Mouse (Mus musculus) monocyte, adult 2 months (primary cell): ENCODE data around the gene Dnajb14.
"Not testable (repeated sequence)": the region's sequence is repeated elsewhere in the genome, so short reads cannot be mapped to it uniquely, and the experiment has no call there.

Experiments
- DNase-seq, 2 experiments: peaks; one replicate each; pipeline ENCODE4 v3.0.0; 2022; ENCODE audit warnings: low spot score in 2 of 2, low read depth in 1 of 2

Dnajb14 gene

DNA sequence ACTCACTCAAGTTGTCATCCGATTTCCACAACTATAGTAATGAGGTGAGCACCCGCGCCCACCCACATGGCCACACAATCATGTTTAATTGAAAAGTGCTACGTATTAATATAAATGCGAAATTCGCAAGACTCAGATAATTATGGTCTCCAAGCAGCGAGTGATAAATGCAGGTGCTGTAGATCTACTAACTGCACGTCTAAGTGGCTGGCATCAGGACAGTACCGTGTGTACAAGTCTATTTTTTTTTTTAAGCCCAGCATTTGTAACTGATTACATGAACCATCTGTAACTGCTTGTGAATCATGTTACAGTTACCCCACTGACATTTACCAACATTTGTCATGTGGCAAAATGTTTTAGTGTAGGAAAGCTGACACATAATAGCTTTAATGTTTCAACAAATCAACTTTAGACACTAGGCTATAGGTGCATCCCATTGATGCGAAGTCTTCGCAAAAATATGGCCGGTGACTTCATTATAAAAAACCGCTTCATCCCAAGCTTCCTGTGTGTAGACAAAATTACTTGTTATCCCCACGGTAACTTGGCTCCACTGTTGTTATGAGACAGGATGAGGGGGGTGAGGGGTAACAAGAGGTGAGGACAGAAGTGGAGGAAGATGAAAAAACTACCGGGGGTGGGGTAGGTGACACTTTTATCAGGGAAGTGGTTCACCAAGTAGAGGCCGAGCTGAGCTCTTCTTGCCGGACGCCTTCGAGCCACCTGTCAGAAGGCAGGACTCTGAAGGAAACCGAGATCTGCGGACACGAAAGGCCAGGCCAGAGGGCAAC lies 3.9 kb upstream of the Dnajb14 start:
- DNase-seq: no peak

DNA sequence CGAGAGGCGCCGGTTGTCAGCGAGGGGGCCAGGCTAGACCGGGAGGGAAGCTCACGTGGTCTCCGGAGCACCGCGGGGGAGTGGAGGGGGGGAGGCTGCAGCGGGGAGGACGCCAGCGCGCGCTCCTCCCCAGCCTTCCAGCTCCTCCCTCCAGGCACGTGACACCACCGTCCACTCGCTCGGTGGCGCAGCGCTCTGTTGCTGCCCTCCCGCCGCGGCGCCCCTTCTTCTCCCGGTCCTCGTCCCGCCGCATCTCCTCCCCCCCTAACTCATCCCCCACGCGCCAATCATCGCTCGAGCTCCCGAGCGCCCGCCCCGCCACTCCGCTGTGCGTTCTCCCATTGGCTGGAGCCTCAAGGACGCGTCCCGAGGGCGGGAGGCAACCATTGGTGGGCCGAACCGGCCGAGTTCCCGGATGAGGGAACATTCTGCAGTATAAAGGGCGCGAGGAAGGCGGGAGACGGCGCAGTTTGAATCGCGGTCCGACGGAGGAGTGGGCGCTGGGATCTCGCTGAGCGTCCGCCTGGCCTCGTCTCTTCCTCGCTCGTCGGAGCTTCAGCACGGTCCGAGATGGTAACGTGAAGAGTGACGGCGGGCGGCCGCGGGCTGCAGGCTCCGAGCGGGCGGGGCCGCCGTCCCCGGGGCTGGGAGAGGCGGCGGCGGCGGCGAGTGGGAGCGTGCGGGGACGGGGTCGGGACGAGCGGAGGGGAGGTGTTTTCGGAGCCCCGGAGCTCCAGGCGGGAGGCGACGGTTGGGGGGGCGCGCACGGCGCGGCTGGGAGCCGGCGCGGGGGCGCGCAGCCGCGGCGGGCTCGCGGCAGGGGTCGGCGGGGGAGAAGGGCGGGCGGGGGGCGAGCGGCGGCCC lies 3.1 kb upstream of the Dnajb14 start, which contains the start of gene H2afz:
H2afz (plus strand) TSS at position 364 of the 864 bp plus-strand sequence.
- peak; percentile 94 to 95 for DNase-seq

DNA sequence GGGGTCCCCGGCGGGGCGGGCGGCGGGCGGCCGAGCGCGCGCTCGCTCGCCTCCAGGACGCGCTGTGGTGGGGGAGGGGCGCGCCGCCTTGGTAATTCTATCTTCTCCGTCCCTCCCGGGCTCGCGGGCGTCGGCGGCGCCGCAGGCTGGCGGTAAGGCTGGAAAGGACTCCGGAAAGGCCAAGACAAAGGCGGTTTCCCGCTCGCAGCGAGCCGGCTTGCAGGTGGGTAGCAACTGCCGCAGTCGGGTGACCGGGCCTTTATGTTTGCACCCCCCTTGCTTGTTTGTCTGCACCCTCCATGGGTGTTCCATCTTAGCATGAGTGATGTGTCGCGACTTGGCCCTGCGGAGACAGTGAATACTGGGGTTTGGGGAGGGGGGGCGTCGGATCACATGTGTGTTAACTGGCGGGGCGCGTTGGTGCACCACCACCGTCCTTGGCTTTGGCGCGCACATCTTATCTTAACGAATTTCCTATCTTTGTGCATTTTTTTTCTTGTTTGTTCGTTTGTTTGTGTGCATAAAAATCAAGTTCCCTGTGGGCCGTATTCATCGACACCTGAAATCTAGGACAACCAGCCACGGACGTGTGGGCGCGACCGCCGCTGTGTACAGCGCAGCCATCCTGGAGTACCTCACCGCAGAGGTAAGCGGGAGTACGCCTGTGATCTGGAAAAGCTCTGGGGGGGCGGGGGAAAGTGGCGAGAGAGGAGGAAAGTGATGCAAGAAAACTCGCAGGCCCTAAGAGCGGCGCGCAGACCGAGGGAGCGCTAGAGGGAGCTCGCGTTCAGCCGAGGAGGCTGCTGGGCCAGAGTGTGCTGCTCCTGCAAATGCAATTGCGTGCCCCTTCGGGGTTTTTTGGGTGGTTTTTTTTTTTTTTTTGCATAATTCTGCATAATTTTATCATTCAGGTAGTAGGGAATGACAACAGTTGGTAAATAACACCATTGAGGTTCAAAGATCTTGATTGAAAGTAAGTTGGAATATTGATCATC lies 2.2 kb upstream of the Dnajb14 start:
- DNase-seq: peak in 1 of 2 experiments; percentile 69

DNA sequence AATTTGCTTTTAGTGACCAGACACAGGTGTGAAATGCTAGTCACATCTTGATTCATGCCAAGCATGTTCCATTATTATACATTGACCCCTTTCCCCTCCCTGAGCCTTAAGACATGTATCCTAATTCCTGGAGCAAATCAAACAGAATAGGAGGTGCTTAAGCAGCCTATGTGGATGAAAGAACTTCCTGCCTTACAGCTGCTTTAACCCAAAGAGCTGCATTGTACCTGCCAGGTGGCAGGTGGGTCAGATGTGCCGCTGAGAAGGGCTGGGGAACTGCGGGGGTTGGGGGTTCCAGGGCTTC lies 390 bp upstream of the Dnajb14 start:
- DNase-seq: no peak

DNA sequence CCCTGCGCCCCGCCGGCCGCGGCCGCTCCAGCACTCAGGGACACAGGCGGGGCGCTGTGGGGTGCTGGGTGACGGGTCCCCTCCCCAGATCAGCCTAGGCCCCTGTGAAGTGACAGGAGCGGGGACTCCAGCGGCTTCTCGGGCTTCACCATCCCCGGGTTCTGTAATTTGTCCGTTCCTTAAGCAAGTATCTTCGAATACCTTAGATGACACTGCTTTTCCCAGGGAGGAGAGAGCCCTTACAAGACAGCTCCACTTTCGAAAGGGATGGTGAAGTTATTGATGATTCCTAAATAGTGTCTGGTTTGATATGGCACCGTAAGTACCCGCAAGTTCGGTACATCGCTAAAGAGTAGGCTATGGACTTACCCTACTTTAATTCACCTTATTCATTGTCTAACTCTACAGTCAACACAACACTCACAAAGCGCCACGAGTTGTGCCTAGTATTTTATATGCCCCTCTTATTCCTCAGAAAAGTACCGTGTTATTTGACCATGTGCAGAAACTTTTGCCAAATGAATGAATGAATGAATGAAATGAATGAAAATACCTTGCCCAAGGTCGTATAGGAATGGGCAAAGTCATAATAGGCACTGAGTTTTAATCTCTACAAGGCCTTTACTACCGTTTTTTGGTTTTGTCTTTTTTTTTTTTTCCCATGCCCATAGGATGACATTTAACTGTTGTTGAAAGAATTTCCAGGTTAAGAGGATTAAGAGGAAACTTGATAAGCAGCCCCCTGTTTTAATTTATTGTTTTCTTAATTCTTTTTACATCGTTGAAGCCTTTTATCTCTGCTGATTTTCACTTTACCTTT lies 829 bp downstream of the Dnajb14 start:
- no peak for DNase-seq

GRCm38 (mm10) chr3:137869395-137869794 lies 1.9 kb downstream of the Dnajb14 start:
- DNase-seq: peak in 1 of 2 experiments; percentile 51

DNA sequence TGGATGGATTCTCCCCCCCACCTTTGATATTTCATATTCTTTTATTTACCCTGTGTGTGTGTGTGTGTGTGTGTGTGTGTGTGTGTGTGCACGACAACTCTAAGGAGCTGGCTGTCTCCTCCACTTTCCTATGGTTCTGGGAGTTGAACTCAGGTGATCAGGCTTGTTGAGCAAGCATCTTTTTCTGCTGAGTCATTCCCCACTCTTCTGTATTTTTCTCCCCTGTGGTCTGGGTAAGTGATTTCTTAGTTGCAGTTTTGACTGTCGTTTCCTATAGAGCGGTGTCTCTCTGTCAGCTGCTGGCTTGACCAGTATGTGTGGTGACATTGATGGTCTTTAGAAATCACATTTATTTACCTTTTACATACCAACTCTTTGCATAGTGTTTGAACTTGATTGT lies 11.8 kb downstream of the Dnajb14 start:
- no peak for DNase-seq

DNA sequence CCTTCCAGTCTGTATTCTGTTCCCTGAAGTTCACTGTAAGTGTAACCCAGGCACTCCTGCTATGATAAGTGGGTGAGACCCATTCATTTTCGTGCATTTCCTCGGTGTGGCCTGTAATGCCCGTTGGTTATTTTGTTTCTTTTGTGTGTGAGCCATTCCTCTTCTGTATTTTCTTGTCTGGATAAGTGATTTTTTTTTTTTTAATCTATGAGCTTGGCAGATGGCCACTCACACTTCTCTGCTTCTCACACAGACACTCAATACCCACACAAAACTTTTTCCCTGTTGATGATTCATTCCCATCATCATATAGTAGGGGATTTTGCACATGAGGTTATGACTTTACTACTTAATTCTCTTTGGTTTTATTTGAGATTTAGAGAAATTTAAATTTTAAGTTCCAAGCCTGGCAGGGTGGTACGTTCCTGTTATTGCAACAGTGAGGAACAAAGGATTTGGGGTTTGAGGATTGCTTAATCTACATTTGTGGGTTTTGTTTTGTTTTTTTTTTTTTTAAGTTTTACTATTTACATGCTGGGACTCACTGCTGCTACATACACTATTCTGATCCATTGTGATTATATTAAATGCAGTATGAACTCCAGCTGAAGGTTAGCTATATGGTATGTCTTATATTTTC lies 12.8 kb downstream of the Dnajb14 start:
- DNase-seq: no peak

- no peak for DNase-seq
Measured at GRCm38 (mm10) chr3:137881093-137881492, 13.6 kb downstream of the Dnajb14 start.

DNA sequence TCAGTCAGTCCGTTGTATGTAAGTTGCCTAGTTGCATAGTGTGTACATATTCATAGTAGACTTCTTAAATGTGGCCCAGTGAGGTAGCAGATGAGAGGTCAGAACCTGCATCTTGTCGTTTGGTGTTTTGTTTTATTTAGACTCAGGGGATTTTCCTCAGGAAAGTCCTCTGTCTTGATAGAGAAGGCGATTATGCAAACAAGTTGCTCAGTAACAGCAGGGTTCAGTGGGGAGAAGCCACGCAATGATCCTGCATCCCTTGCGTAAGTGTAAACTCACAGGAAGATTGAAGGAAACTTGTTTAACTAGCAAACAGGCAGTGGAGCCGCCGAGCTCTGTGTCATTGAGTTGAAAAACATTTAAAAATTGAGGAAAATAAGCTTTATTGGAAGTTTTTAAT lies 20.5 kb downstream of the Dnajb14 start:
- no peak for DNase-seq

DNA sequence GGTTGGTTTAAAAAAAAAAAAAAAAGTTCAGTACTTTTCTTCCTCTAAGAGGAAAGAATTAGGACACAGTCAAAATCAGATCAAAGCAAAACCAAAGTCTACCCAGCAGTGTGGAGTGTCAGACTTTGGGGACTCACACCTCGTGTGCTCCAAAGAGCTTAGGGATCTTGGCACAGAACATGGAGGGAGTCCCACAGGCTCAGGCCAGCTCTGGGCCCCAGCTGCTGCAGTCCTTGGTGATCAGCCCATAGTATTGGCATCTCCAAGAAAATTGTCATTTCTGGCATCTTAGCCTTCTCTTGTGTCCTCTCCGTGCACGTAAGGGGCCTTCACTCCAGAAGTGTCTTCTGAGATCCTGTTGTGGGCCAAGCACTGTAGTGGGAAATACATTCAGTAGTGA lies 23.6 kb downstream of the Dnajb14 start:
- DNase-seq: no peak

DNA sequence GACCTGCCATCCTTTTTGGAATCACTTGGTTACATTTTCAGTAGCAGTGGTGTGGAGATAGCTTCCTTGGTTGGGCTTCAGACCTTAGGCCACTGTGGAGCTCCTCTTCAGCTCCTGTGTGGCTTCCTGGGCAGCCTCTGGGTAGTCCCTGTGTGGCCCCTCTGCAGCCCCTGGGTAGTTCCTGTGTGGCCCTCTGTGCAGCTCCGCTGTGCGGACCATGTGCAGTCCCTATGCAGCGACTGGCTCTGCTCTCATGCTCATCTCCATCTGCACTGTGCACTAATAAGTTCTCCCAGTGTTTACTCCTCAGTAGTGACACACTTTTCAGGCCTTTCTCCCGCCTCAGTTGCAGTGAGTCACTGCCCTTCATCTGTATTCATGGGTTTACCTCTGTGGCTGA lies 24.6 kb downstream of the Dnajb14 start:
- no peak for DNase-seq

DNA sequence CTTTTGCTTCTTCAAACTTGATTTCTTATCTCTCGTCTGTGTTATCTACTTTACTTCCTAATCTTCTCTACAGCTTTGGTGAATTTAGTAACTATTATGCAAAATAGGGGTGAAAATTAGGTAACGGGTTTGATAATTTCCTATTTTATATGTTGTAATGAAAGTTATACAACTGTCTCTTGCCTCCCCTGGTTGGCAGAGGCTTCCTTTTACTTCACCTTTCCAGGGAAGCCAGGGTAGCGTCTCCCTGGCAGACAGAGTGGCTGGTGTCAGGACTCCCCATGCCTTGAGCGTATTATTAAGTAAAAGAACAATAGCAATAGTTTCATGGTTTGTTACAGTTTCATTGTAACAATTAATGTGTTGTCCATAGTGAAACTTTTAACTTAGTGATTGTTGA lies 26.3 kb downstream of the Dnajb14 start:
- DNase-seq: no peak

- DNase-seq: no peak
Measured at GRCm38 (mm10) chr3:137895196-137895595, 27.7 kb downstream of the Dnajb14 start.

- DNase-seq: no peak
Measured at GRCm38 (mm10) chr3:137896386-137896785, 28.9 kb downstream of the Dnajb14 start.

GRCm38 (mm10) chr3:137896867-137897266 lies 29.4 kb downstream of the Dnajb14 start:
- no peak for DNase-seq

DNA sequence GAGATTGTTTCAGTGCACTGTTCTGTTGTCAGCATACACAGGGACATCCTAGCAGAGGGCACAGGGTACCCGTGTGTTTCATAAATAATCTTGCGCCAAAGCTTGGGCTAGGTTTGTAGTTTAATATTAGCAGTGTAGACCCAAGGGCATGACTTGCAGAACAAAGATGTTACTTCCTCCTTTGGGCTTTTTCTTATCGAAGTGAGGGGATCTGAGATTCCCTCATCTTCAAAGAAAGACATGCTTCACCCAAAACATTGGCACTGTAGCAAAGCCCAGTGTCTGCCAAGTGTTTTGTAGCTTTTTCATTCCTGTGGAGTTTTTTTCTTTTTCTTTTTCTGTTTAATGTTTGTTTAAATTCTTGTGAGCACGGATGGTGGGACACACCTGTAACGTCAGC lies 30.2 kb downstream of the Dnajb14 start:
- DNase-seq: no peak

DNA sequence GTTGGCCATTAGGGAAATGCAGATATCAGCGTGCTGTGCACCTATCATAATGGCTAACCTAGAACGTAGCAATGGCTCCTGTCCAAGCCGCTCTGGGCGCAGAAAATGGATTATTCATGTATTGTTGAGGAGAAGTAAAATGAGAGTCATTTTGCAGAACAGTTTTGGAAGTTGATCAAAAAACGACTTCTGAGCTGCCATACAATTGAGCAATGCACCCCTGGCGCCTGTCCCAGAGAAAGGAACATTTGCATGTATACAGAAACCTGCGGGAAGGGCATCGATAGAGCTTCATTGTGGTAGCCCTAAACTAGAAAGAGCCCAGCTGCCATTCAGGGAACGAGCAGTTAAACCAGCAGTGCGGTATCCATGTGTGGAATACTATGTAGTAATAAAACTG lies 32.7 kb downstream of the Dnajb14 start:
- DNase-seq: no peak

DNA sequence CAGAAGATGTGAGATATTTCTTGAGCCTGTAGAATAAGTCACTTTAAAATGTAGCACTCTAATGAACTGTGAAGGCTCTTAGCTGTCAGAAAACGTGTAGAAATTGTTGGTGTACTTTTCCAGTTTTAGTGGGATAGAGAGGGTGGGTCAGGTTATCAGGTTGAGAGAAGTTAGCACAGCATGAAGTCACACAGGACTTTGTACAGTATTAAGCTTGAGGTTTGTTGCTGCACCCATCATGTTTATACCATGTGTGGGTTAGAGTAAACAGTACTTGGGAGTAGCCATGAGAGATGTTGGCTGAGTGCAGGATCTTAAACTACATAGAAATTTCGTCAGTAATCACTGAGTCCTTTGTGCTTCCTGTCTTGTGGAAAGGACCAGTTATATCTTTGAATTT lies 45.6 kb downstream of the Dnajb14 start:
- DNase-seq: no peak

GRCm38 (mm10) chr3:137914567-137914966 lies 47.1 kb downstream of the Dnajb14 start:
- not testable (repeated sequence) for DNase-seq
